Mouse (Mus musculus): ENCODE results near the gene Cyp2d11. TPM values are rescaled to one million over a fixed set of nuclear protein-coding genes. Genes with fewer than 3 reads are reported as not detected.
A peak's percentile ranks its signal among the peaks of the same experiment; 100 is the strongest.
"Not testable (repeated sequence)": the region's sequence is repeated elsewhere in the genome, so short reads cannot be mapped to it uniquely, and the experiment has no call there.

Cyp2d11 gene
- polyA plus RNA-seq, 1 experiment: not detected

DNA sequence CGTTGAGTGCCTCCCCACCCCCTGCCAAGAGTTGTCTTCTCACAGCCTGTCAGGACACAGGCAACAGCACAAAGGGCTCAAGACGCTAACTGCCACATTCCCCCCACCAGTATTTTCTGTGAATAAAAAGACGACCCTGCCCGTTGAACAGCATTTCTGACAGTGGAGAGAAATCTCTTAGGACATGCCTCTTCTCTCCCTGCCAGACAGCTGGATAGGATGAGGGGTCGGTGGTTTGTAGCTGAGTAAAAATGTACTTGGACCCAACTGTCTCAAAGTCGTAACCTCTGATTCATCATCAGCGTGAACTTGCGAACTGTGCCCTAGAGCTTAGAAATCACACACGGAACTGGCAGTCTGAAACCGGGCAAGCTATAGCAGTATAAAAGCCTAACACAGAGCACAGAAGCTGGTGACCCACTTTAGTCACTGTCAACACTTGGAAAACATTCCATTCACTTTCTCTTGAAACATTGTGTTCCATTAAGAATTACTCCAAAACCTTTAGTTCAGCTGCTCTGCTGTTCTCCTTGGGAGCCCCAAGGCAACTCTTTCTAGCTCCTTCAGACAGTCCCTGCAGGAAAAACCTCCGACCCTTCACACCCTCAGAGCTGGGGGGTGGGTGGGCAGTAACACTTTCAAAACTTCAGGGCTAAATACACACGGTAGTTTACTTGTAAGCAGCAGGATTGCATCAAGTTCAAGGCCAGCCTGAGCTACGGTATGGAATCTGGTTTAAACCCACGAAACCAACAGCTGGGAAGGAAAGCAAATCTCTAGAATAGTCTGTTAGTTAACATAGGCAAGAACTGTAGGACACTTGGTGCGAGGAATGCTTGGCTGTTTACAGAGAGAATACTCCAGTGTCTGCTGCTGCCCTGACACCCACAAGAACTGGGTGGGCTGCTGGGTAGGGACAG lies 15.3 kb downstream of the Cyp2d11 start:
- TF ChIP-seq CTCF (IDR thresholded peaks at IDR 0.05; ENCODE audit: borderline replicate concordance, extremely low read depth, insufficient read depth, insufficient read length) (no peak), POLR2A (IDR thresholded peaks at IDR 0.05; ENCODE audit: borderline replicate concordance, extremely low read depth, insufficient read depth, insufficient read length, poor library complexity, severe bottlenecking) (no peak)
- DNase-seq (ENCODE audit: low read depth): no peak

DNA sequence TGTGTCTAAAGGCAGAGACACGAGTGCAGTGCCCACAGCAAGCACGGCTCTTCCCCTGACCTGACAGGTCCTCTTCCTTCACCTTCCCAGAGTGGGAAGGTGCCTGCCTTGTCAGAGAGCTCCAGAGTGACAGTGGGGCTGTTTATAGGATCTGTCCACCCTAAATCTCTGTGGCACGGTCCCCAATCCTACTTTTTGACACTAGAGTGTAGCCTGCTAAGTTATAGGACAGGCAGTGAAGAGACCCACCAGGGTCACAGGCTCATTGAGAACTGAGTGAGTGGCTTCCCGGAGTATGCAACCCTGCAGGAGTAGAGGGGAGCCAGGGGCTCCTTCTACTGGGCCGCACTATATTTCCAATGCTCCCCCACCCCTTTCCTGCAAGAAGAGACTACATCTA lies 16.1 kb downstream of the Cyp2d11 start:
- DNase-seq (ENCODE audit: low read depth): no peak
- TF ChIP-seq POLR2A (IDR thresholded peaks at IDR 0.05; ENCODE audit: borderline replicate concordance, extremely low read depth, insufficient read depth, insufficient read length, poor library complexity, severe bottlenecking) (no peak), CTCF (IDR thresholded peaks at IDR 0.05; ENCODE audit: borderline replicate concordance, extremely low read depth, insufficient read depth, insufficient read length) (no peak)

- peak; percentile 84 for DNase-seq (ENCODE audit: low read depth)
- TF ChIP-seq CTCF (IDR thresholded peaks at IDR 0.05; ENCODE audit: borderline replicate concordance, extremely low read depth, insufficient read depth, insufficient read length): no peak
- TF ChIP-seq POLR2A (IDR thresholded peaks at IDR 0.05; ENCODE audit: borderline replicate concordance, extremely low read depth, insufficient read depth, insufficient read length, poor library complexity, severe bottlenecking): no peak
Measured at GRCm38 (mm10) chr15:82376393-82377138, 17.3 kb downstream of the Cyp2d11 start.

DNA sequence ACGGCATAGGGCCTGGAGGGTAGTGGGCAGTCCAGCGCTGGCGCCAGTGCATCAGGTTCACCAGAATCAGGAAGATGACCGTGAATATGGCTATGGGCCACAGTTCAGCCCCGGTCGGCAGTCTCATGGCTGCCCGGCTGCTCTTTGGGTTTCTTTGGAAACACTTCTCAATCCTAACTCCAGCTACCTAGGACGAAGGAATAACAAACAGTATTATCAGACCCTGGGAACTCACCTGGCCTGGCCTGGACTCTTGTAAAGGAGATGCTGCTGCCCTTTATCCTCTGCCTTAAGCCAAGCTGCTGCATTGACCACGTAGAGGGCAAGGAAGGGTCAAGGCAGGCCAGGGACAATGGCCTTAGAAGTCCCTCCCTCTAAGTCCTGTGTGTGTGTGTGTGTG lies 18.0 kb downstream of the Cyp2d11 start:
- no peak for TF ChIP-seq CTCF (IDR thresholded peaks at IDR 0.05; ENCODE audit: borderline replicate concordance, extremely low read depth, insufficient read depth, insufficient read length)
- no peak for TF ChIP-seq POLR2A (IDR thresholded peaks at IDR 0.05; ENCODE audit: borderline replicate concordance, extremely low read depth, insufficient read depth, insufficient read length, poor library complexity, severe bottlenecking)
- DNase-seq (ENCODE audit: low read depth): no peak

- no peak for DNase-seq (ENCODE audit: low read depth)
- TF ChIP-seq POLR2A (IDR thresholded peaks at IDR 0.05; ENCODE audit: borderline replicate concordance, extremely low read depth, insufficient read depth, insufficient read length, poor library complexity, severe bottlenecking) (no peak), CTCF (IDR thresholded peaks at IDR 0.05; ENCODE audit: borderline replicate concordance, extremely low read depth, insufficient read depth, insufficient read length) (no peak)
Measured at GRCm38 (mm10) chr15:82374437-82374836, 19.4 kb downstream of the Cyp2d11 start.

GRCm38 (mm10) chr15:82372991-82373390 lies 20.8 kb downstream of the Cyp2d11 start:
- no peak for DNase-seq (ENCODE audit: low read depth)
- no peak for TF ChIP-seq POLR2A (IDR thresholded peaks at IDR 0.05; ENCODE audit: borderline replicate concordance, extremely low read depth, insufficient read depth, insufficient read length, poor library complexity, severe bottlenecking)
- no peak for TF ChIP-seq CTCF (IDR thresholded peaks at IDR 0.05; ENCODE audit: borderline replicate concordance, extremely low read depth, insufficient read depth, insufficient read length)

DNA sequence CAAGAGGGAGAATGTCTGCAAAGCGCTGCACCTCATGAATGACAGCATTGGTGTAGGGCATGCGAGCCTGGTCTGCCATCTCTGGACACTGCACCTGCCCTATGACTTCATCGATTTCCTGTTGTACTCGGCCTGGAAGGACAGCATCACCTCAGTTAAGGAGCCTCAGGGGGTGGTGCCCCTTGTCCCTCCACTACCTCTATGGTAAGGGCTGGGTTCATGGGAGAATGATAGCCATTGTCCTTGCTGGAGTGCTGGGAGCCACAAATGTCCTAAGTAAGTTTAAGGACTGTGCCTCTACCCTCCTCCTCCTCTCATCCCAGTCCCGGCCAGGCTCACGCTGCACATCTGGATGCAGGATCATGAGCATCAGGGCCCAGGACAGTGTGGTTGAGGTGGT lies 21.4 kb downstream of the Cyp2d11 start:
- no peak for DNase-seq (ENCODE audit: low read depth)
- no peak for TF ChIP-seq CTCF (IDR thresholded peaks at IDR 0.05; ENCODE audit: borderline replicate concordance, extremely low read depth, insufficient read depth, insufficient read length)
- no peak for TF ChIP-seq POLR2A (IDR thresholded peaks at IDR 0.05; ENCODE audit: borderline replicate concordance, extremely low read depth, insufficient read depth, insufficient read length, poor library complexity, severe bottlenecking)

DNA sequence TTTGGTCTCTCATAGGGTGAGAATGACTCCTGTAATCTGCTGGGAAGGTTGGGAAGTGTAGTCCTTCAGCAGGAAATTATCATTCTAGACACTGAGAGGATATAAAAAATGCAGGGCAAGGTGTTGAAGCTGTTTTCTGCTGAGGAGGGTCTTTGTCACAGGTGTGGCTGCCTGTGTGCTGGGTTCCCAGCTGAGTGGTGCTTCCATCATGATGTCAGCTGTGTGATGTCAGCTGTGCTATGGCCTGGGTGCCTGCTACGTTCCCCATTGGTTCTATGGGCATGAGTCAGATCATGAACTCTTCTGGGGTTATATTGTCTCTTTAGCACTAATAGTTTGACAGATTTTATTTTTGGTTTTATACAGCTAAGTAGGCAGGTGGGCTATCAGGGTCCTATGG lies 25.0 kb downstream of the Cyp2d11 start:
- DNase-seq (ENCODE audit: low read depth): no peak
- TF ChIP-seq CTCF (IDR thresholded peaks at IDR 0.05; ENCODE audit: borderline replicate concordance, extremely low read depth, insufficient read depth, insufficient read length) (no peak), POLR2A (IDR thresholded peaks at IDR 0.05; ENCODE audit: borderline replicate concordance, extremely low read depth, insufficient read depth, insufficient read length, poor library complexity, severe bottlenecking) (no peak)

GRCm38 (mm10) chr15:82368146-82368545 lies 25.7 kb downstream of the Cyp2d11 start:
- TF ChIP-seq CTCF (IDR thresholded peaks at IDR 0.05; ENCODE audit: borderline replicate concordance, extremely low read depth, insufficient read depth, insufficient read length) (no peak), POLR2A (IDR thresholded peaks at IDR 0.05; ENCODE audit: borderline replicate concordance, extremely low read depth, insufficient read depth, insufficient read length, poor library complexity, severe bottlenecking) (no peak)
- no peak for DNase-seq (ENCODE audit: low read depth)

GRCm38 (mm10) chr15:82364561-82364960 lies 29.3 kb downstream of the Cyp2d11 start:
- not testable (repeated sequence) for DNase-seq (ENCODE audit: low read depth)

DNA sequence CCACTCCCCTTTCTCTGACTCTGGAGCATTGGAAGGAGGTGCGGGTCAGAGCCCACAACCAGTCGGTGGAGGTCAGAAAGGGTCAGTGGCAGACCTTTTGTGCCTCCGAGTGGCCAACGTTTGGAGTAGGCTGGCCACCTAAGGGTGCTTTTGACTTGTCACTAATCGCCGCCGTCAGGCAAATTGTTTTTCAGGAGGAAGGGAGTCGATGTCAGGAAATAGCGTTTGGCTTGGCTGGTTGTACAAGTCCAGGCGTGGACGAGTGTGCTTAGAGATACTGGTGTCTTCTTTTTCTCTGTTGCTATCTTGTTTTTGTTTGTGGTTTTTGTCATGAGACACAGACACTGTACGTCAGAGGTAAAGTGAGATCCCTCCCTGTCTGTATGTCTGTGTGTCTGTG lies 30.0 kb downstream of the Cyp2d11 start:
- DNase-seq (ENCODE audit: low read depth): not testable (repeated sequence)

DNA sequence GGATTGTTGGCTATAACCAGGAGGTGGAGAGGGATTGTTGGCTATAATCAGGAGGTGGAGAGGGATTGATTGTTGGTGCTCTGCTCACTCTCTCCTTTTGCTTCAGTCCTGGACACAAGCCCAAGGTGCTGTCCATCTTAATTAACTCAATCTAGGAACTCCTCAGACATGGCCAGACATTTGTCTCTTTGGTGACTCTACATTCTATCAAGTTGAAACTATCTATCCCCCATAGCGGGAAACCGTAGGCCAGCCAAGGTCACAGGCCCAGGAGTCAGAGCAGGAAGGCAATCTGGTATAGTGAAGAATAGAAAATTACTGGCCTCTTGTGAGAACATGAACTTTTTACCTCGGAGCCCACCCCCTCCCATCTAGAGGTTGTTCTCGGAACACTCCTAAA lies 31.6 kb downstream of the Cyp2d11 start:
- no peak for DNase-seq (ENCODE audit: low read depth)
- TF ChIP-seq CTCF (IDR thresholded peaks at IDR 0.05; ENCODE audit: borderline replicate concordance, extremely low read depth, insufficient read depth, insufficient read length) (no peak), POLR2A (IDR thresholded peaks at IDR 0.05; ENCODE audit: borderline replicate concordance, extremely low read depth, insufficient read depth, insufficient read length, poor library complexity, severe bottlenecking) (no peak)
